Mouse (Mus musculus): ENCODE data around the gene Zfand2b.

The Zfand2b gene

DNA sequence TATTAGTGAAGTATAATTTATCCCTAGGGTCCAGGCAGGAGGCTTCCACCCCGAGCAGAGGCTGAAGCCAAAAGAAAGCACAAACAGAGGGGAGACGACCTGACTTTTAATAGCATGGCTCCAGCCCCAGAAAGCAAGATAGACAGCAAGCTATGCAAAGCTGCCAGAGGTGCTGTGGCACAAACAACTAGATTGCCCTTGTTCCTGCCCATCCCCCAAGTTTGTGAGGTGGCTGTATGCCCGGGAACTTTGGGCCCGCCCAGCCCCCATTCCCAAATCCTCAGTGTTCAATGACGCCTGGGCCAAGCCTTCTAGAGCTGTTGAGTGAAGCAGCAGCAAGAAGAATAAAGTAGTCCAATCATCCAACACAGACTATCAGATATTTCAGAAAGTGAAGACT is 46.4 kb downstream of the Zfand2b start:
- DNase-seq = peak; percentile 91

DNA sequence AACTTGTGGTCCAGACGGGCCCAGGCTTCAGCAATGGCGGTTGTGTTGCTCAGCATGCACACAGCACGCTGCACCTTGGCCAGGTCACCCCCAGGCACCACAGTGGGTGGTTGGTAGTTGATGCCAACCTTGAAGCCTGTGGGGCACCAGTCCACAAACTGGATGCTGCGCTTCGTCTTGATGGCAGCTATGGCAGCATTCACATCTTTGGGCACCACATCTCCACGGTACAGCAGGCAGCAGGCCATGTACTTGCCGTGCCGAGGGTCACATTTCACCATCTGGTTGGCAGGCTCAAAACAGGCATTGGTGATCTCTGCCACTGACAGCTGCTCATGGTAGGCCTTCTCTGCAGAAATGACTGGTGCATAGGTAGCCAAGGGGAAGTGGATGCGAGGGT is 47.3 kb downstream of the Zfand2b start:
- DNase-seq = peak; percentile 37

DNA sequence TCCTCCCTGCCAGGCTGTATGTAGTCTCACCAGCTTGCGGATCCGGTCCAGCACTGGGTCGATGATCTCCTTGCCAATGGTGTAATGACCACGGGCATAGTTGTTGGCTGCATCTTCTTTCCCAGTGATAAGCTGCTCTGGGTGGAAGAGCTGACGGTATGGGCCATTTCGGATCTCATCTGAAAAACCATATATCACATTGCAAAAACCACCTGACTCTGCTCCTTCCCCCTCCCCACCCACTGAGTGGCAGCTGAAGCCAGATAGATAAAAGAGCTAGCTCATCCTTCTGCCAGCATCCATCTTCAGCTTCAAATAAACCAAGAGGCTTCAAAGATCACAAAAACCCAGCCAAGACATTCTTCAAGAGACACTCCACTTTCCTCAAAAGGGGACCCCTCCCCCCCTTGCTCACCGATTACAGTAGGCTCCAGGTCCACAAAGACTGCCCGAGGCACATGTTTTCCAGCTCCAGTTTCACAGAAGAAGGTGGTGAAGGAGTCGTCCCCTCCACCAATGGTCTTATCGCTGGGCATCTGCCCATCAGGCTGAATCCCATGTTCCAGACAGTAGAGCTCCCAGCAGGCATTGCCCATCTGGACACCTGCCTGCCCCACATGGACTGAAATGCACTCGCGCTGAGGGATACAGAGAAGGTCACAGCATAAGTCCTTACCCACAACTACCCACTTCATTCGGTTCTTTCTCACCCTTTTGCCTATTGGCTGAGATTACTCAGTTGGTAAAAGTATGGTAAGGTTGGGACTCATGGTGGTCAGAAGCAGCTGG is 48.5 kb downstream of the Zfand2b start:
- DNase-seq = peak; percentile 60

DNA sequence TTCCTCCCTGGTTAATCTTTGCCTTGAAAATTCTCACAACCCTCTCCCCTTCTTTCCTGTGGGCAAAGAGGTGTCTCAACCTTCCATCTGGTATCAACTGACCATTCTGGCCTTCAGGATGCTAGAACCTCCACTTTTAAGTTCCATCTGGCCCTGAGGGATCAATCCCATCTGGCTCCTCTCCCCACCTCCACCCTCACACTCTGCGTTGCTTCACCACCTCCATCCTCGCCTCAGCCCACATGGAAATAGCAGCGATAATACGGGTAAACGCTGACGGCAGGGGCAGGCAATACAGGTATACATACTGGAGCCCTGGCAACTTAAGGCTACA is 49.4 kb downstream of the Zfand2b start:
- no peak for DNase-seq

DNA sequence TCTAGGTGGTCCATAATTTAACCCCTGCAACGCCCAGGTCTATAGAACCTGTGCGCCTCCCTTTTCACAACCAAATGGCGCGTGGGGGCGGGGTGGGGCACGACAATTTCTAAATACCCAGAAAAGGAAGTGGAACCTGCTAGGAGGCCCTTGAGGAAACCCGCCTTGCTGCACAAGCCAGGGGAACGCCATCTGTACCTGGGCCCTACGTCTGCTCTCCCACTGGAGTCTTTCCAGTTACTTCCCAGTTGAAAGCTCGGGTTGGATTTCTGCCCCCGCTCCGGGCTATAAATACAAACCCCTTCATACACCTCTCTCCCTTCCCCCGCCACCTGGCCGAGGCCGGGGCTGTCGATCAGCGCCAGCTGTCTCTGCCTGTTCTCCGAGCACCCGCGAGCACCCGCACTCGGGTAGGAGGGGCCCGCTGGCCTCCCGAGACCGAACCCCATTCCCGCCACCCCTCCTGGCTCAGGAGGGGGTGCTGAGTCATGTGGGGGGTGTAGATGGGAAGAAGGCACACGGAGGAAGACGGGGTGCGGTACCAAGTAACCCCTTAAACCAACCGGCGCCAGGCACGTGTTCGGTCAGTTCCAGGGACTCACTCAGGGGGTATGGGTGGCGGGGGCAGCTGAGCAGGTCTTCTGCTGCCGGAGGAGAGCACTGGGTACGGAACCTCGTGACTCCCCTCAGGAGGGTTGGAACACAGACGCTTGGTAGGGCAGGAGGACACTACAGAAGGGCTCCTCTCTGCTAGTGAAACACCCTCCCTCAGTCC is 50.0 kb downstream of the Zfand2b start:
- DNase-seq = peak; percentile 48

DNA sequence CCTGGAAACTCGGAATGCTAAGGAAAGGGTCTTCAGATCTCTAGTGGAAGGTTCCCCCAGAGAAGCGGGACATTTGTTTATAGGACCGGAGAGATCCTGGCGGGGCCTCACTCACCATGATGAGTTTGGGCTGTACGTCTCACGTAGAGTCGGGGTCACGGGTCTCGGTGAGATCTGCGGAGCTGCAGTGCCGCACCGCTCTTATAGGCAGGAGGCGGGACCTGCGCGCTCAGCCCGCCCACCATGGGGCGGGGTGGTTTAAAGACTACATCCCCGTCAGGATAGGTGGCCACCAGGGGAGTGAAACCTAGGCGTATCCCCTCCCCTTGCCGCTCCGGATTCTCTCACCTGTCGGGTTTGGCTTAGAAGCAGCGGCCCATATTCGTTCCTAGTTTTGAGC is 50.6 kb downstream of the Zfand2b start:
- peak; percentile 98 for DNase-seq

DNA sequence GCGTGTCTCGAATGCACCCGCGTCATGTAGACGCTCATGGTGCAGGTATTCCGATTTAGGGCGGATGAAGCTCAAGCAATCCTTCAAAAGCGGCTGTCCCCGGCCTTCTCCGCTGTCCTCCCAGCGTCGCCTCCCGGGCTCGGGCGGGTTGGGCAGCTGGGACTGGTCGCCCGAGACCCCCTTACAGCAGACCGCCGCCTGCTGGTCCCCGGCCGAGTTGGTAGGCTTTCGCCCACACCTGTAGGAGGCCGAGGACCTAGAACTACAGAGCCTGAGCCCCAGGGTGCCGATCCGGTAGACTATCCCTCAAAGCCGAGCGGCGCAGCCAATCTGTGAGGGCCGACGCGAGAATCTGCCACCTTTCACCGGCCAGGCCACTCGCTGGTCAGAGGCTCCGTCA is 51.1 kb downstream of the Zfand2b start, which contains the start of gene Tuba4a:
Gene Tuba4a (minus strand): TSS at position 335 of the 400 bp plus-strand sequence.
- DNase-seq = no peak
